Mouse (Mus musculus): Measurements from ENCODE around the gene Sufu. TPM values are rescaled to one million over a fixed set of nuclear protein-coding genes. Genes with fewer than 3 reads are reported as not detected.
A peak's percentile ranks its signal among the peaks of the same experiment; 100 is the strongest.

Gene Sufu
- 19.0 and 22.5 TPM in 2 replicates for polyA plus RNA-seq (2015; fragmentation: Nextera tagmentation; extraction: Ambion mirVana)

GRCm38 (mm10) chr19:46396686-46397435 is at the start of gene Sufu:
Gene Sufu, plus strand, starts transcription at chr19:46396896.
- Histone ChIP-seq H3K9me3 (replicated peaks; ENCODE audit: control insufficient read depth, low read length, poor library complexity, severe bottlenecking) (no peaks in the 10 kb centered on the region), H3K4me1 (ENCODE audit: control insufficient read depth, insufficient read depth, low read length) (peaks cover 47% of the 10 kb centered on the region), H3K27ac (ENCODE audit: low read length) (peak within 1 kb of the TSS; percentile 92), H3K9ac (ENCODE audit: low read depth, low read length) (peak within 1 kb of the TSS; percentile 94), H3K27me3 (ENCODE audit: control insufficient read depth, insufficient read depth, low read depth, low read length) (no peaks in the 10 kb centered on the region), H3K4me3 (ENCODE audit: low read depth, low read length) (peak within 1 kb of the TSS; percentile 95), H3K4me2 (ENCODE audit: low read length) (peak within 1 kb of the TSS; percentile 94), H3K36me3 (ENCODE audit: control insufficient read depth, insufficient read depth, low read length) (no peaks in the 10 kb centered on the region)
- ATAC-seq: peak; percentile 89
- WGBS: under 1% methylated on average over 53 of the region's 57 CpGs

GRCm38 (mm10) chr19:46347146-46347545 is 49.5 kb upstream of the Sufu start:
- H3K27me3 ChIP-seq (ENCODE audit: control insufficient read depth, insufficient read depth, low read depth, low read length): peaks cover 5% of the 10 kb centered on the region; the same call in 1 of the 2 replicates
- H3K4me1 ChIP-seq (ENCODE audit: control insufficient read depth, insufficient read depth, low read length): peaks cover 18% of the 10 kb centered on the region
- H3K9me3 ChIP-seq (replicated peaks; ENCODE audit: control insufficient read depth, low read length, poor library complexity, severe bottlenecking): no peaks in the 10 kb centered on the region
- no peak overlapping the region for H3K4me3 ChIP-seq (ENCODE audit: low read depth, low read length)
- H3K9ac ChIP-seq (ENCODE audit: low read depth, low read length): no peak overlapping the region
- WGBS: 100% methylated on average over 1 of the region's 1 CpGs
- no peak overlapping the region for H3K4me2 ChIP-seq (ENCODE audit: low read length)
- no peak overlapping the region for H3K27ac ChIP-seq (ENCODE audit: low read length)
- ATAC-seq: no peak
- H3K36me3 ChIP-seq (ENCODE audit: control insufficient read depth, insufficient read depth, low read length): no peaks in the 10 kb centered on the region

DNA sequence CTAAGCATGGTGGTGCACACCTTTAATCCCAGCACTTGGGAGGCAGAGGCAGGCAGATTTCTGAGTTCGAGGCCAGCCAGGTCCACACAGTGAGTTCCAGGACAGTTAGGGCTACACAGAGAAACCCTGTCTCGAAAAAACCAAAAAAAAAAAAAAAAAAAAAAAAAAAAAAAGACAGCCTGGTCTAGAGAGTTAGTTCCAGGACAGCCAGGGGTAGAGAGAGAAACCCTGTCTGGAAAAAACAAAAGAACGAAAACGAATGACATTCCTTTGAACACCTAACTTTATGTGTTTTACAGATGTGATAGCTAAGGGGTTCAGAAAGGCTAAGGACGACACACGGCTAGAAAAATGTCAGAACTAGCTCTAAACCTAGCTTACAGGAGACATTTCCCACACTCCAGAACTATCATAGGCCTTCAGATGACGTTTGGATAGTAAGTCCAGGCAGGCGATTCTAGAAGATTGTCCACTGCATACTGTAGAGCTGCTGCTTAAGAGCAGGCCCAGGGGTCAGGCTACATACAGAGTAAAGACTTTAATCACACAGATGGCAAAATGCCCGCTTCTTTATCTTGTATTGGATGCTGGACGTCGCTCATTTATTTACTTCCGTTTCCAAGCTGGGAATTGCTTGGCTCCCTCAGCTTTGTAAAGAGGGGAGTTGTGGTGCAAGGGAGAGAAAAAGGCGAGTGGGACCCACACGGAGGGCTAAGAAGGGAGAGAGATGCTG is 48.6 kb upstream of the Sufu start:
- peak; percentile 18; the same call in 1 of the 2 replicates for ATAC-seq
- peaks cover 5% of the 10 kb centered on the region; the same call in 1 of the 2 replicates for H3K27me3 ChIP-seq (ENCODE audit: control insufficient read depth, insufficient read depth, low read depth, low read length)

GRCm38 (mm10) chr19:46348761-46349458 is 47.8 kb upstream of the Sufu start:
- peak; percentile 95 for ATAC-seq
- WGBS: under 1% methylated on average over 77 of the region's 78 CpGs

More for the DNA sequence above, 48.6 kb upstream of the Sufu start:
- Histone ChIP-seq H3K36me3 (ENCODE audit: control insufficient read depth, insufficient read depth, low read length) (no peaks in the 10 kb centered on the region), H3K4me1 (ENCODE audit: control insufficient read depth, insufficient read depth, low read length) (peaks cover 18% of the 10 kb centered on the region), H3K9me3 (replicated peaks; ENCODE audit: control insufficient read depth, low read length, poor library complexity, severe bottlenecking) (no peaks in the 10 kb centered on the region), H3K4me3 (ENCODE audit: low read depth, low read length) (peak overlapping the region; percentile 80), H3K9ac (ENCODE audit: low read depth, low read length) (peak overlapping the region; percentile 94), H3K27ac (ENCODE audit: low read length) (peak overlapping the region; percentile 89), H3K4me2 (ENCODE audit: low read length) (peak overlapping the region; percentile 88)
- 29% methylated on average over 14 of the region's 14 CpGs for WGBS

GRCm38 (mm10) chr19:46349550-46349949 is 47.1 kb upstream of the Sufu start:
- H3K4me1 ChIP-seq (ENCODE audit: control insufficient read depth, insufficient read depth, low read length): peaks cover 18% of the 10 kb centered on the region
- H3K4me3 ChIP-seq (ENCODE audit: low read depth, low read length): peak overlapping the region; percentile 80
- H3K4me2 ChIP-seq (ENCODE audit: low read length): peak overlapping the region; percentile 88
- no peaks in the 10 kb centered on the region for H3K9me3 ChIP-seq (replicated peaks; ENCODE audit: control insufficient read depth, low read length, poor library complexity, severe bottlenecking)
- 31% methylated on average over 6 of the region's 6 CpGs for WGBS
- peak overlapping the region; percentile 89 for H3K27ac ChIP-seq (ENCODE audit: low read length)
- no peaks in the 10 kb centered on the region for H3K36me3 ChIP-seq (ENCODE audit: control insufficient read depth, insufficient read depth, low read length)
- H3K9ac ChIP-seq (ENCODE audit: low read depth, low read length): peak overlapping the region; percentile 94
- peak; percentile 33; the same call in 1 of the 2 replicates for ATAC-seq
- peaks cover 5% of the 10 kb centered on the region; the same call in 1 of the 2 replicates for H3K27me3 ChIP-seq (ENCODE audit: control insufficient read depth, insufficient read depth, low read depth, low read length)

More at GRCm38 (mm10) chr19:46348761-46349458, 47.8 kb upstream of the Sufu start:
- no peaks in the 10 kb centered on the region for H3K9me3 ChIP-seq (replicated peaks; ENCODE audit: control insufficient read depth, low read length, poor library complexity, severe bottlenecking)
- peak overlapping the region; percentile 88 for H3K4me2 ChIP-seq (ENCODE audit: low read length)
- H3K4me1 ChIP-seq (ENCODE audit: control insufficient read depth, insufficient read depth, low read length): peaks cover 18% of the 10 kb centered on the region
- H3K4me3 ChIP-seq (ENCODE audit: low read depth, low read length): peak overlapping the region; percentile 80
- no peaks in the 10 kb centered on the region for H3K36me3 ChIP-seq (ENCODE audit: control insufficient read depth, insufficient read depth, low read length)
- H3K9ac ChIP-seq (ENCODE audit: low read depth, low read length): peak overlapping the region; percentile 94
- H3K27me3 ChIP-seq (ENCODE audit: control insufficient read depth, insufficient read depth, low read depth, low read length): peaks cover 5% of the 10 kb centered on the region; the same call in 1 of the 2 replicates
- H3K27ac ChIP-seq (ENCODE audit: low read length): peak overlapping the region; percentile 89

DNA sequence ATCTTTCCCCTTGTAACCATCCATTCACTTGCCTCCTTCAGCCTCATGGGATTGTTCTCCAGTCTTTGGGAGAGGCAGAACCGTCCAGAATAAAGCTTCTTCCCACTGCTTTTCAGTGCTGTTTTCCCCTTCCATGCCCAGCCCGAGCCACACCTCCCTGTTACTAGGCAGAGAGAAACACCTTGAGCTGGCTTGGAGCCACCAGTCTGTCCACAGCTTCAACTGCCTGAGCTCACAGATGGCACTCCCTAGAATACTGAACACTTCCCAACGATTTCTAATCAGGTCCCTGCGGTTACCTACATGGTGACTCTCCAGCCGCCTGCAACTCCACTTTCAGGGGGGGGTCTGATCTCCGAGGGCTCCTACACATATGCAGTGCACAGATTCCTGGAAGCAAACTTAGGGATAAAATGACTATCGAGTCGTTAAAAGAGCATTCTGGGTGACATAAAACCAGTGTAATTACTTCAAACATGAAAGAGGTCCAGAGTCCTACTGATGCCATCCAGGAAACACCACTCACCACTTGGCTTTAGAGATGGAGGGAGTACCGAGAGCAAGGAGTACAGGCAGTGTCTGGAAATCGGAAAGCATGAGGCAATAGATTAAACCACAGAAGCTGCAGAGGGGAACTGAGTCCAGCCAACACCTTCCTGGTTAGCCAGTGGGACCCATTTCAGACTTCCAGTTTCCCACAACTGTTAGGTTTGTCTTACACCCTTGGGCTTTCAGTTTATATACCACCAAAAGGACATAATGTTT is 46.3 kb upstream of the Sufu start, which contains the start of gene 2310034G01Rik:
TSS of gene 2310034G01Rik (minus strand) at position 135 of the 765 bp plus-strand sequence.
- Histone ChIP-seq H3K27me3 (ENCODE audit: control insufficient read depth, insufficient read depth, low read depth, low read length) (peaks cover 3% of the 10 kb centered on the region; the same call in 1 of the 2 replicates), H3K4me2 (ENCODE audit: low read length) (peak within 1 kb of the TSS; percentile 88), H3K27ac (ENCODE audit: low read length) (peak within 1 kb of the TSS; percentile 89), H3K9me3 (replicated peaks; ENCODE audit: control insufficient read depth, low read length, poor library complexity, severe bottlenecking) (no peaks in the 10 kb centered on the region), H3K4me3 (ENCODE audit: low read depth, low read length) (peak within 1 kb of the TSS; percentile 80), H3K36me3 (ENCODE audit: control insufficient read depth, insufficient read depth, low read length) (no peaks in the 10 kb centered on the region), H3K4me1 (ENCODE audit: control insufficient read depth, insufficient read depth, low read length) (peaks cover 18% of the 10 kb centered on the region), H3K9ac (ENCODE audit: low read depth, low read length) (peak within 1 kb of the TSS; percentile 94)
- no peak for ATAC-seq
- WGBS: 71% methylated on average over 10 of the region's 10 CpGs

DNA sequence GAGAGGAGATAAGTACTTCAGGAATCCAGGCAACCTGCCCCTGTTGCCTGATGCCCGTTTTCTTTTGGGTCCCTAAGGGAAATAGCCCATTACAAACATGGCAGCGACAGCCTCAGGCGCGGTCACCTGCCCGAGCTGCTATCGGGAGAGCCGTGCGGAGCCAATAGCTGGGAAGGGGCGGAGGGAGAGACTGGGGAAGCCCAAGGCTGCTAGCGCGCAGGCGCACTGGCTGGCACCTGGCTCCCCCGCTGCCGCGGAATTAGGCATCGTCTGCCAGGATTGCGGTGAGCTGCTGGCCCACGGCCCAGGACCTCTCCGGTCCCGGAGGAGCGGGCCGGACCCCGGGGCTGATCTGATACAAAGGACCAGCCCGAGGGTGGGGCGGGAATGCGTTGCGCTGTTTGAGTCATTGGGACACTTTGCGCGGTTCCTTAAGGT is 40.0 kb upstream of the Sufu start:
- no peaks in the 10 kb centered on the region for H3K9me3 ChIP-seq (replicated peaks; ENCODE audit: control insufficient read depth, low read length, poor library complexity, severe bottlenecking)
- ATAC-seq: peak; percentile 93
- H3K27me3 ChIP-seq (ENCODE audit: control insufficient read depth, insufficient read depth, low read depth, low read length): no peaks in the 10 kb centered on the region; the same call in none of the 2 replicates
- peak overlapping the region; percentile 73 for H3K4me2 ChIP-seq (ENCODE audit: low read length)
- no peaks in the 10 kb centered on the region for H3K36me3 ChIP-seq (ENCODE audit: control insufficient read depth, insufficient read depth, low read length)
- H3K9ac ChIP-seq (ENCODE audit: low read depth, low read length): peak overlapping the region; percentile 69
- H3K4me1 ChIP-seq (ENCODE audit: control insufficient read depth, insufficient read depth, low read length): 0 out of 2 replicates have a peak, but pooled peaks cover 5% of the 10 kb centered on the region
- under 1% methylated on average over 29 of the region's 29 CpGs for WGBS
- peak overlapping the region; percentile 58 for H3K4me3 ChIP-seq (ENCODE audit: low read depth, low read length)
- peak overlapping the region; percentile 40 for H3K27ac ChIP-seq (ENCODE audit: low read length)

Data from midbrain, embryonic 16.5 days (tissue).